Mouse (Mus musculus) neural tube, embryonic 13.5 days (tissue): ENCODE data around the gene Glrx5. TPM values are rescaled to one million over a fixed set of nuclear protein-coding genes. Genes with fewer than 3 reads are reported as not detected.

Experiments
- ATAC-seq: fragments of 200-750 bp; cut with Nextera tagmentation; 2 replicates; pipeline ENCODE4 v1.8.0; 2017; ENCODE audit warnings: low read depth, mild to moderate bottlenecking, moderate TSS enrichment, moderate library complexity
- H3K27ac ChIP-seq: fragments of 300-500 bp; sonication (generic); replicated peaks from 2 replicates; pipeline ENCODE4 v1.5.1; 2015; ENCODE audit warnings: moderate library complexity, mild to moderate bottlenecking, inconsistent platforms
- H3K27me3 ChIP-seq: fragments of 300-500 bp; sonication (generic); 2 replicates; pipeline ENCODE4 v1.6.1; 2015; ENCODE audit warnings: mild to moderate bottlenecking, inconsistent platforms
- H3K36me3 ChIP-seq: fragments of 300-500 bp; sonication (generic); 2 replicates; pipeline ENCODE4 v1.6.1; 2015; ENCODE audit warnings: mild to moderate bottlenecking, inconsistent platforms
- H3K4me1 ChIP-seq: fragments of 300-500 bp; sonication (generic); replicated peaks from 2 replicates; pipeline ENCODE4 v1.6.1; 2015; ENCODE audit warnings: inconsistent platforms
- H3K4me2 ChIP-seq: fragments of 300-500 bp; sonication (generic); 2 replicates; pipeline ENCODE4 v1.6.1; 2015; ENCODE audit warnings: inconsistent platforms, mild to moderate bottlenecking, moderate library complexity
- H3K4me3 ChIP-seq: fragments of 300-500 bp; sonication (generic); 2 replicates; pipeline ENCODE4 v1.5.1; 2015; ENCODE audit warnings: mild to moderate bottlenecking, inconsistent platforms
- H3K9ac ChIP-seq: fragments of 300-500 bp; sonication (generic); 2 replicates; pipeline ENCODE4 v1.6.1; 2015; ENCODE audit warnings: moderate library complexity, mild to moderate bottlenecking, inconsistent platforms
- H3K9me3 ChIP-seq: fragments of 300-500 bp; sonication (generic); 2 replicates; pipeline ENCODE4 v1.6.1; 2016; ENCODE audit warnings: inconsistent platforms
- WGBS: fragments of 180-500 bp; shearing (Covaris S2); methylation state at CpG from one replicate; pipeline ENCODE4 v1.1.7; 2015; 5-methylcytosine and 5-hydroxymethylcytosine counted together
- polyA plus RNA-seq: library from polyadenylated mRNA; unstranded; fragments of >200 nt; fragmentation: Nextera tagmentation; extraction: Ambion mirVana; gene quantifications from 2 replicates; pipeline ENCODE4 v1.2.1, GENCODE M21; 2015

Glrx5 gene
- polyA plus RNA-seq, 1 experiment from 2014 or later: 167 TPM

DNA sequence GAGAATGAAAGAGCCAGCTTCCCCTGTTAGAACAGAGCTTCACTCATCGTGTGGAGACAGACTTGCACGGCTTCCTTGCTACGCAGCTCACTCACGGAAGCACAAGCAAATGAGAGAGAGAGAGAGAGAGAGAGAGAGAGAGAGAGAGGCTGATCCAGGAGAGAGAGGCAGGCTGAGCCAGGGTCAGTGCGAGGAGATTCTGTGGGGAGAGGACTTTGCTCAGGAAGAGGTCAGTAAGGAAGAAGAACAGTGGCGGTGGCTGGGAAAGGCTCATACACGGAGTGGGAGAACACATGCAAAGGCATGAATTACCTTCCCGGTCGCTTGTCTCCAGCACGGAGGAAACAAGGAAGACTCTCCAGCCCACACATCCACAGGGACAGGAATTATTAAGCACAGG, 35.3 kb upstream of the Glrx5 start:
- no peak for ATAC-seq
- Histone ChIP-seq H3K9me3 (no peaks in the 10 kb centered on the region), H3K27ac (no peak overlapping the region), H3K27me3 (0 out of 2 replicates have a peak, but pooled peaks cover 3% of the 10 kb centered on the region), H3K4me3 (no peak overlapping the region), H3K9ac (no peak overlapping the region), H3K36me3 (no peaks in the 10 kb centered on the region), H3K4me2 (no peak overlapping the region), H3K4me1 (no peaks in the 10 kb centered on the region)
- 90% methylated on average over 10 of the region's 10 CpGs for WGBS

DNA sequence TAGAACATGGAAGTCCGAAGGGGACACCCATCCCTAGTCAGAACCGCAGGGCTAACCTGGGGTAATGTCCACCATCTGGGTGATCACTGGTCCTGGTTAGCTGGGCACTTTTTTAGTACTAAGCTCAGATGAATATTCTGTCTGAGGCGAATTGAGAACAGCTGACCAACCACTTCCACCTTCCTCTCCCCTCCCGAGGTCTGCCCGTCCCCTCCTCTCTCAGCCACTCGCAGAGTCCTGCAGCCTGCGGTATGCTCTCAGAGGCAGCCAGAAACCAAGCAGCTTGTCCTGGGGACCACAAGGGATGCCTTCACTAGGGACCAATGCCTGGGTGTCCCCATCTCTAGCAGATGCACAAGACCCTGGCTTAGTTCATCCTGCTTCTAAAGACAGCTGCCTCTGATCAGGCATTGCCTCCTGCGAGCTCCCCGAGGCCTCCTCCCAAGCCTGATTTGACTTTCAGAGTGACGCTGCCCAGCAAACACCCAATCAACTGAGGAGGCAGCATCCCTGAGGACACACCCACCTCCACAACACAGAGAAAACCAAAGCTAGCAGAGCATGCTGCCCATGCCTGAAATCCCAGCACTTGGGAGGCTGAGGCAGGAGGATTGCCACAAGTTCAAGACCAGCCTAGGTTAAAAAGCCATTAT, 34.7 kb upstream of the Glrx5 start:
- no peak overlapping the region for H3K4me2 ChIP-seq
- H3K36me3 ChIP-seq: no peaks in the 10 kb centered on the region
- no peak for ATAC-seq
- 0 out of 2 replicates have a peak, but pooled peaks cover 4% of the 10 kb centered on the region for H3K4me1 ChIP-seq
- no peak overlapping the region for H3K27ac ChIP-seq
- no peaks in the 10 kb centered on the region for H3K9me3 ChIP-seq
- no peak overlapping the region for H3K4me3 ChIP-seq
- 84% methylated on average over 10 of the region's 10 CpGs for WGBS
- no peak overlapping the region for H3K9ac ChIP-seq
- 0 out of 2 replicates have a peak, but pooled peaks cover 3% of the 10 kb centered on the region for H3K27me3 ChIP-seq

DNA sequence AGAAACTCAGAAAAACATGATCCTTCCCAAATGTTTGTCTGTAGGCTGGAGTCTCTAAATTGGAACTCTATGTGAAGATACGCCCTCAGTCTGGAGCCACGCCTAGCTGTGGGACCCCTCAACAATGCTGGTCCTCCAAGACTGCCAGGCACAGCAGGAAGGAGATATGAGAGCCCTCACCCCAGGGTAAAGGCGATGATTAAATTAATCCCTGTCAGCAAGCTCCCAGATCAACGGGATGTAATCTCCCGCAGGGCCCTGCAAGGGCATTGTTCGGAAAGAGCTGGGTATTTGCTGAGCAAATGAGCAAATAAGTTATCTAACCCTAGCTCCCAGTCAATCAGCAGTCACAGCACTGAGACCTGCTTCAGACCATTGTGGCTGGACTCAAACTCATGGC, 33.9 kb upstream of the Glrx5 start:
- no peak overlapping the region for H3K4me2 ChIP-seq
- H3K9ac ChIP-seq: no peak overlapping the region
- H3K36me3 ChIP-seq: no peaks in the 10 kb centered on the region
- H3K9me3 ChIP-seq: no peaks in the 10 kb centered on the region
- no peak for ATAC-seq
- H3K27ac ChIP-seq: no peak overlapping the region
- 0 out of 2 replicates have a peak, but pooled peaks cover 6% of the 10 kb centered on the region for H3K4me1 ChIP-seq
- H3K4me3 ChIP-seq: no peak overlapping the region
- H3K27me3 ChIP-seq: 0 out of 2 replicates have a peak, but pooled peaks cover 3% of the 10 kb centered on the region
- WGBS: 75% methylated on average over 6 of the region's 6 CpGs

DNA sequence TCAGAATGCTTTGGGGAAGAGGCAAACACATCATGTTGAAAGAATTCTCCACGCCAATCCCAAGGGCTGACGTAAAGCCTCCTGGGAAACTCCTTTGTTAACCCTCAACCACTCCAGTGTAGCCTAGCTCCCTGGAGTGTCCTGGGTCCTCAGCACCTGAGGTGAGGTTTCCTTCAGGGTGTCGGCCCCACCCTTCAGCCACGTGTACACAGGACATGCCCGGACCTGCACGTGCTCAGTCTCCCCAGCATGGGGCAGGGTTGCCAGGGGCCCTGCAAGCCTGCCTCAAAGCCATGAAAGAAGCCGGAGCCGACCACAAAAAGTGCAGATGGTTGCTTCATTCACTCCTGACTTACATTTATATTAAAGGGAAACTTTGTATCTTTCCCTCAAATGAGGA, 33.3 kb upstream of the Glrx5 start:
- no peaks in the 10 kb centered on the region for H3K36me3 ChIP-seq
- no peaks in the 10 kb centered on the region for H3K9me3 ChIP-seq
- 68% methylated on average over 8 of the region's 8 CpGs for WGBS
- H3K4me1 ChIP-seq: 0 out of 2 replicates have a peak, but pooled peaks cover 6% of the 10 kb centered on the region
- peaks cover 3% of the 10 kb centered on the region; the same call in 1 of the 2 replicates for H3K27me3 ChIP-seq
- H3K27ac ChIP-seq: no peak overlapping the region
- no peak for ATAC-seq
- H3K4me2 ChIP-seq: no peak overlapping the region
- no peak overlapping the region for H3K9ac ChIP-seq
- no peak overlapping the region for H3K4me3 ChIP-seq

DNA sequence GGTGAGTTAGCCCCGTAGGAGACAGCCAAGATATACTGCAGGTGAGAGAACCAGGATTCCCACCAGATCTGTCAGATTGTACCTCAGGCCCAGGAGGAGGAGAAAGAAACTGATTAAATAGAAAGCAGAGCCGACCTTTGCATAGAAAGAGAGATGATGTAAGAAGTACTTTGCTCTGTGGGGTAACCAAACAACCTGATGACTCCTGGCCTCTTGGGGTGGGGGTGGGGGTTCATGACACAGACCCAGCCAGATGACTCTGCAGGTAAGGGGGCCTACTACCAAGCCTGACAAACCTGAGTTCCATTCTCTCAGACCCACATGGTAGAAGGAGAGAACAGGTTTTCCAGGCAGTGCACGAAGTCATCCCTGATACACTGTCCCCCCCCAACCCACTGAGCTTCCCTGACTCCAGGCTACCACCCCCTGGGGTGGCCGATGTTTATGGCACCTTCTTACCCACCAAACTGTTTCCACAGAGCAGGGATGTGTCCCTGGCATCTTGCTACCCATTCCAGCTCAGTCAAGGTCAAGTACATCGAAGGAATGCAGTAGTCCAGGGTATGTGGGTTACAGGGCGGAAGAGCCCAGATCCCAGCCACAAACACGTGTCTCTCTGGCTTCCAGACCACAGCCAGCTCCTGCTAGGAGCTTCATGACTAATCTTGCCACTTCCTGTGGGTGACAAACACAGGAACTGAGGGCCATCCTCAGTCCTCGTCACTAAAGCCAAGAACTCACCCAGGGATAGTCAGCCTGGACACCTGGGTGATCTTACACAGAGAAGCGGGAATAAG, 31.8 kb upstream of the Glrx5 start:
- no peak overlapping the region for H3K27ac ChIP-seq
- WGBS: 80% methylated on average over 9 of the region's 9 CpGs

DNA sequence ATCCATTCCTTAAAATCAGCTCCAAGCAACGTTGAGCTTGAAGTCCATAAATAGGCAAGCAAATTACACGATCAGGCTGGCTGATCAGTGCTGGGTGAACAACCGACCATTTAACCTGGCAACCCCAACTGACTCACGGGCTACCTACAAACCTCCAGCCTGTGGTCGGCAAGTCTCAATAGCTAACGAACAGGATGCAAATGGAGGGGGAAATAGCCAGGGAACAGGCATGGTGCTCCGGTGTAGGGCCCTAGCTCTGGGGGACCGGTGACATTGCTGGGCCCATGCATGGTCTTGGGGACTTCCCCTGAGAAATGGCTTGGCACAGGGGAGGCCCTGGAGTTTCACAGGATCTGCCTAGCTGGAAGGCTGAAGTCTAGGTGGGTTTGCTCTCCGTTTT, 31.2 kb upstream of the Glrx5 start:
- H3K27ac ChIP-seq: no peak overlapping the region
- H3K4me3 ChIP-seq: no peak overlapping the region
- peaks cover 14% of the 10 kb centered on the region for H3K27me3 ChIP-seq
- ATAC-seq: no peak
- H3K4me2 ChIP-seq: no peak overlapping the region
- H3K9ac ChIP-seq: no peak overlapping the region
- H3K9me3 ChIP-seq: no peaks in the 10 kb centered on the region
- 89% methylated on average over 9 of the region's 9 CpGs for WGBS
- H3K36me3 ChIP-seq: no peaks in the 10 kb centered on the region
- 0 out of 2 replicates have a peak, but pooled peaks cover 6% of the 10 kb centered on the region for H3K4me1 ChIP-seq

More for the DNA sequence above, 31.8 kb upstream of the Glrx5 start:
- Histone ChIP-seq H3K36me3 (no peaks in the 10 kb centered on the region), H3K4me1 (0 out of 2 replicates have a peak, but pooled peaks cover 6% of the 10 kb centered on the region), H3K27me3 (peaks cover 11% of the 10 kb centered on the region; the same call in 1 of the 2 replicates), H3K4me2 (no peak overlapping the region), H3K9ac (no peak overlapping the region), H3K4me3 (no peak overlapping the region), H3K9me3 (no peaks in the 10 kb centered on the region)
- ATAC-seq: no peak

DNA sequence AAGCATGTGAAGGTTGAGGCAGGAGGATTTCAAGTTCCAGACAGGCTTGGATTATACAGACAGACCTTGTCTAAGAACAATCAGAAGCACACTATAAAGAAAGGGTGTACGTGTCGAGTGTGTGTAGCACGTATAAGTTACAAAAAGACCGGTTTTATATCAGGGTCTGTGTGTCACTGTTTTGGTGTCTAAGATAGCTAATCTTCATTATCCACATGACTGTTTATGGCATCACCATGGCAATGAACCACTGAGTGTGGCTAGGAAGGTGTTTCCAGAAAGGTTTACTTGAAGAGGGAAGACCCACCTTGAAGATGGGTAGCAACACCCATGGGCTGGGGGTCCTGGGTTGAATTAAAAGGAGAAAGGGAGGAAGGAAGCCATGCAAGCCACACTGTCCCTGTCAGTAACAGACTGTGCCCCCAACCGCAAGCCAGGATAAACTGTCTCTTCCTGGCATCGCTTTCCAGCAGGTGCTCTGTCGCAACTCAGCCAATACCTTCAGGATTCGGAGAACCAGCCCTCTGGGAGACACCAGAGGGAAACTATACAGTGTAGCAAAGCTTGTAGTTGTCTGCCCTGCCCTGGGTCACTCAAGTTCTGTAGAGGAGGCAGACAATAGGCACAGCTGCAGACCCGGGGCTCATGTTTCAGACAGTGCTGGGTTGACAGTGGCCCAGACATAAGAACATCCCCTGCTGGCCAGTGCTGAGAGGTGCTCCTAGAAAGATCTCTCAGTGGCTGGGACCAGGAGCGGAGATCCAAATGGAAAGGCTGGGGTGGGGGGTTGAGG, 30.0 kb upstream of the Glrx5 start:
- H3K9me3 ChIP-seq: no peaks in the 10 kb centered on the region
- H3K36me3 ChIP-seq: no peaks in the 10 kb centered on the region
- H3K27me3 ChIP-seq: peaks cover 25% of the 10 kb centered on the region
- 0 out of 2 replicates have a peak, but pooled peaks cover 6% of the 10 kb centered on the region for H3K4me1 ChIP-seq
- H3K27ac ChIP-seq: no peak overlapping the region
- 66% methylated on average over 10 of the region's 10 CpGs for WGBS
- H3K9ac ChIP-seq: no peak overlapping the region
- ATAC-seq: no peak
- no peak overlapping the region for H3K4me2 ChIP-seq
- no peak overlapping the region for H3K4me3 ChIP-seq

DNA sequence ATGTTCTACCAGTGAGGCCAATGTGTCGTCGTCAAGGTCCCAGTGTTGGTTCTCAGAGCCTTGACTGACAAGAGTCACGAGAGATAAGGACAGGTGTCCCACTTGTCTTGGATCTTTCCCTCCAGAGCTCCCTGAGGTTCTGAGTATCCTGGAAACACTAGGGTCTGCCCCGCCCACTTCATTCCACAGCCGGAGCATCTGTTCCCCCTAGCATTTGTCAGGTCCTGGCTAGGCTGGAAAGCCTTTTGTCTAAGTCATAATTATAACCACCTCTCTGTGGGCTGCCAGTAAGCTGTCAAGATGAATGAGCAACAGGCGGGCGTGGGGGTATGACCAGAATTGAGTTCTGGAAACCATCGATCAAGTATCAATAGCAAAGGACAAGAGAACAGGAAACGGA, 29.3 kb upstream of the Glrx5 start:
- H3K4me3 ChIP-seq: no peak overlapping the region
- ATAC-seq: no peak
- peaks cover 31% of the 10 kb centered on the region for H3K27me3 ChIP-seq
- no peak overlapping the region for H3K4me2 ChIP-seq
- H3K9ac ChIP-seq: no peak overlapping the region
- 0 out of 2 replicates have a peak, but pooled peaks cover 6% of the 10 kb centered on the region for H3K4me1 ChIP-seq
- H3K27ac ChIP-seq: no peak overlapping the region
- no peaks in the 10 kb centered on the region for H3K9me3 ChIP-seq
- H3K36me3 ChIP-seq: no peaks in the 10 kb centered on the region
- WGBS: 47% methylated on average over 9 of the region's 9 CpGs

DNA sequence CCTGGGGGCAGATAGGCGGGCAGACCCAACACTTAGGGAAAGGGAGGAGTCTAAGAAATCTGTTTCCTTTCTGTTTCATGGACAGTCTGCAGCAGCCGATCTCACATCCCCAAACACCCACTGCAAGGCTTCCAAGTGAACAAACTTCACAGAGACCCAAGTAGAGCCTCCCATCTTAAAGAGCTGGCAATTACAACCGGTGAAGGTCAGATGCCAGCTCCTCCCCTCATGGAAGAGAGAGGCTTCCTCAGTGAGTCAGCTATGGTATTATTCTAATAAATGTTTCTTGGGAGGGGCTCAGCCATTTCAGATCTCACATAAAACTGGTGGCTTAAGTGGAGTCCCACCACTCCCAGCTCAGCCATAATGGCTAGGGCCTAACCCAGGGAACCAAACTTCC, 28.8 kb upstream of the Glrx5 start:
- Histone ChIP-seq H3K27ac (no peak overlapping the region), H3K4me2 (no peak overlapping the region), H3K4me3 (no peak overlapping the region), H3K4me1 (peaks cover 11% of the 10 kb centered on the region), H3K9ac (no peak overlapping the region), H3K27me3 (peaks cover 36% of the 10 kb centered on the region), H3K36me3 (no peaks in the 10 kb centered on the region), H3K9me3 (no peaks in the 10 kb centered on the region)
- WGBS: 78% methylated on average over 3 of the region's 3 CpGs
- ATAC-seq: no peak

DNA sequence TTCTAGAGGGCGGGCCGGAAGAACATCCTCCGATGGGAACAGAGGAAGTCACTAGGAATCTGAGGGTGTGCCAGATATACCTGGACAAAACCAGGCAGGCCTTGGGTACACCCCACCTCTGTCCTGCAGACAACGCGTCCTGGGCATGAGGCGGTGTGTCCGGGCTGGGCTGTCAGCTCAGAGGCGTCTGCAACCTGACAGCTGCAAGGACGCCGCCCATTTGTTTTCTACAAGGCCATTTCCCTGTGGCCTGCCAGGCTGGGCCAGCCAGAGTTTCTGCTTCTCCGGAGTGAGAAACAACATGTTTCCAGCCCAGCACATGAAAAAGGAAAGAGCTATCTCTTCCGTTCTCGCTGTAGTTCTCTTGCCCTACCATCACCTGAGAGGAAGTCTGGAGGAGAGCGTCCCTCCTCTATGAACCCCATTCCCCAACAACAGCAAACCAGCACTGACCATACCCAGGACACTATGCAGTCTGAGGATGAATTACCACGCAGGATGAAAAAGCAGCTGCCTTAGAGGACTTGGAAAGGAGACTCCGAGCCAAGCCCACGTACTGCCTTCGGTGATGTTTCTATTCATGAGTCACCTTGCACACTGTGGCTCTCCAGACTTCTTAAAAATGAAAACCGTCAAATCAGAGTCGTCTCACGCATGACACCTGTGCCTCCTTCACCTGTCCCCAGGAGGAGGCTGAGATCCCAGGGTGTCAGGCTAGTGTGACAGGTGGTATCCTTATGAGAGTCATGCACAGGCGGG, 27.4 kb upstream of the Glrx5 start:
- Histone ChIP-seq H3K4me3 (no peak overlapping the region), H3K9me3 (no peaks in the 10 kb centered on the region), H3K9ac (no peak overlapping the region), H3K27me3 (peaks cover 47% of the 10 kb centered on the region), H3K27ac (no peak overlapping the region), H3K36me3 (no peaks in the 10 kb centered on the region), H3K4me1 (peaks cover 25% of the 10 kb centered on the region), H3K4me2 (no peak overlapping the region)
- WGBS: 84% methylated on average over 22 of the region's 22 CpGs
- no peak for ATAC-seq

DNA sequence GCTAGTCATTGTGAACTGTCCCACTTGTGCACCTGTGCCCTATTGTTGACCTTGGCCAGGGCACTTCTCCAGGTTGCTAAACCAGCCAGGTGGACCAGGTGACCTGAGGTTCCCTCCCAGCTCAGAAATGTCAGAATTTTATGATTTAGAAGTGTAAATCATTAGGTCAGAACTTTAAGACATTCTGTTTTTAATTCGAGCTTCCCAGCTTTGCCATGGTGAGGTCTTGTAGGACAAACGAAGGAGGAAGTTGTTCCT, 26.8 kb upstream of the Glrx5 start:
- Histone ChIP-seq H3K4me1 (peaks cover 29% of the 10 kb centered on the region), H3K9me3 (no peaks in the 10 kb centered on the region), H3K36me3 (no peaks in the 10 kb centered on the region), H3K9ac (no peak overlapping the region), H3K4me2 (no peak overlapping the region), H3K27ac (no peak overlapping the region), H3K4me3 (no peak overlapping the region), H3K27me3 (peaks cover 53% of the 10 kb centered on the region)
- ATAC-seq: no peak
- 68% methylated on average over 2 of the region's 2 CpGs for WGBS
